Mouse (Mus musculus): Measurements from ENCODE around the gene Il17rd. TPM values are rescaled to one million over a fixed set of nuclear protein-coding genes. Genes with fewer than 3 reads are reported as not detected.
A peak's percentile ranks its signal among the peaks of the same experiment; 100 is the strongest.

The Il17rd gene
- polyA plus RNA-seq, 1 experiment from 2014 or later: 1.9 TPM

DNA sequence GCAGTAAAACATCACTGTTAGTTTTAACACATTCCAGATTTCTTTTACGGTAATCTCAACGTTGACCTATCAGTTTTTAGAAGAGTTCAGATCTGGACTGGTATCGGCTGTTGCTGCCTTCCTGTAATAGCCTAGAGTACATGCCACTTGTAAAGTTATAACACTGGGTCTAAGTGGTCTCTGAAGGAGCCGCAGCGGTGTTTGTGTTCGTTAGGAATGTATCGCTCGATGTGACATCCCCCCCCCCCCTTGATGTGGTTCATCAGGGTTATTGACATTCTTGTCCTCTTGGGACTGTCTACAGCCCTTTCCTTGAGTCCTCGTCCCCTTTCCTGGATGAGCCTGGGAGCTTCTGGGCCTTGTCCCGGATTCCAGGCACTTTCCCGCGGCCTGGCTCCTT is 1.7 kb downstream of the Il17rd start:
- H3K9me3 ChIP-seq (replicated peaks; ENCODE audit: control insufficient read depth, low read length, poor library complexity, severe bottlenecking): no peaks in the 10 kb centered on the region
- peaks cover 9% of the 10 kb centered on the region; the same call in 1 of the 2 replicates for H3K4me1 ChIP-seq (ENCODE audit: control insufficient read depth, insufficient read depth, low read length)
- H3K9ac ChIP-seq (ENCODE audit: low read depth, low read length): no peak overlapping the region
- peak overlapping the region; percentile 67 for H3K4me3 ChIP-seq (ENCODE audit: low read depth, low read length)
- ATAC-seq: no peak
- H3K36me3 ChIP-seq (ENCODE audit: control insufficient read depth, insufficient read depth, low read length): no peaks in the 10 kb centered on the region
- 11% methylated on average over 12 of the region's 12 CpGs for WGBS
- H3K27me3 ChIP-seq (ENCODE audit: control insufficient read depth, insufficient read depth, low read depth, low read length): peaks cover 12% of the 10 kb centered on the region
- H3K27ac ChIP-seq (ENCODE audit: low read length): no peak overlapping the region
- H3K4me2 ChIP-seq (ENCODE audit: low read length): peak overlapping the region; percentile 94; the same call in 1 of the 2 replicates

- Histone ChIP-seq H3K27ac (ENCODE audit: low read length) (no peak overlapping the region), H3K9ac (ENCODE audit: low read depth, low read length) (no peak overlapping the region), H3K4me2 (ENCODE audit: low read length) (no peak overlapping the region), H3K9me3 (replicated peaks; ENCODE audit: control insufficient read depth, low read length, poor library complexity, severe bottlenecking) (no peaks in the 10 kb centered on the region), H3K4me1 (ENCODE audit: control insufficient read depth, insufficient read depth, low read length) (peaks cover 9% of the 10 kb centered on the region; the same call in 1 of the 2 replicates), H3K27me3 (ENCODE audit: control insufficient read depth, insufficient read depth, low read depth, low read length) (peaks cover 12% of the 10 kb centered on the region), H3K4me3 (ENCODE audit: low read depth, low read length) (no peak overlapping the region), H3K36me3 (ENCODE audit: control insufficient read depth, insufficient read depth, low read length) (no peaks in the 10 kb centered on the region)
- WGBS: 54% methylated on average over 8 of the region's 8 CpGs
- no peak for ATAC-seq
Measured at GRCm38 (mm10) chr14:27042280-27042983, 3.7 kb downstream of the Il17rd start.

DNA sequence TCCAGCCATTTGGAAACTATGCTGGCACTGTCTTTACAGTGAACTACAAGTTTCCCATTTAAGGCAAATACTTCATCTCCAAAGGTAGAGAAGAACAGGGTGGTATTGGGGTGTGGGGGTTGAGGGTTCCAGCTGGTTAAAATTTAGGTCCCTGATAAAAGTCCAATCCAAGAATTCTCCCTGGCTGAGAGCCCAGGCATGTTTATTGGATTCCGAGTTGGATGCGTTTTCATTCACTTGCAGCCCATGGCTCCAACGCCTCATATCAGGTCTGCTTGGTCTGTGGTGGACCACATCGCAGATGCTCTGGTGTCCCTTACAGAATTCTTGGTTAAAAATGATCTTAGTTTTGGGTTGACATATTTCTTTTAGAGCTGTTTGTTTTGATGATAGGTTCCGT is 4.7 kb downstream of the Il17rd start:
- no peak for ATAC-seq
- no peak overlapping the region for H3K9ac ChIP-seq (ENCODE audit: low read depth, low read length)
- no peak overlapping the region for H3K27ac ChIP-seq (ENCODE audit: low read length)
- WGBS: 63% methylated on average over 5 of the region's 5 CpGs
- H3K4me2 ChIP-seq (ENCODE audit: low read length): no peak overlapping the region
- peaks cover 12% of the 10 kb centered on the region for H3K27me3 ChIP-seq (ENCODE audit: control insufficient read depth, insufficient read depth, low read depth, low read length)
- H3K9me3 ChIP-seq (replicated peaks; ENCODE audit: control insufficient read depth, low read length, poor library complexity, severe bottlenecking): no peaks in the 10 kb centered on the region
- peaks cover 12% of the 10 kb centered on the region; the same call in 1 of the 2 replicates for H3K4me1 ChIP-seq (ENCODE audit: control insufficient read depth, insufficient read depth, low read length)
- no peak overlapping the region for H3K4me3 ChIP-seq (ENCODE audit: low read depth, low read length)
- H3K36me3 ChIP-seq (ENCODE audit: control insufficient read depth, insufficient read depth, low read length): no peaks in the 10 kb centered on the region

DNA sequence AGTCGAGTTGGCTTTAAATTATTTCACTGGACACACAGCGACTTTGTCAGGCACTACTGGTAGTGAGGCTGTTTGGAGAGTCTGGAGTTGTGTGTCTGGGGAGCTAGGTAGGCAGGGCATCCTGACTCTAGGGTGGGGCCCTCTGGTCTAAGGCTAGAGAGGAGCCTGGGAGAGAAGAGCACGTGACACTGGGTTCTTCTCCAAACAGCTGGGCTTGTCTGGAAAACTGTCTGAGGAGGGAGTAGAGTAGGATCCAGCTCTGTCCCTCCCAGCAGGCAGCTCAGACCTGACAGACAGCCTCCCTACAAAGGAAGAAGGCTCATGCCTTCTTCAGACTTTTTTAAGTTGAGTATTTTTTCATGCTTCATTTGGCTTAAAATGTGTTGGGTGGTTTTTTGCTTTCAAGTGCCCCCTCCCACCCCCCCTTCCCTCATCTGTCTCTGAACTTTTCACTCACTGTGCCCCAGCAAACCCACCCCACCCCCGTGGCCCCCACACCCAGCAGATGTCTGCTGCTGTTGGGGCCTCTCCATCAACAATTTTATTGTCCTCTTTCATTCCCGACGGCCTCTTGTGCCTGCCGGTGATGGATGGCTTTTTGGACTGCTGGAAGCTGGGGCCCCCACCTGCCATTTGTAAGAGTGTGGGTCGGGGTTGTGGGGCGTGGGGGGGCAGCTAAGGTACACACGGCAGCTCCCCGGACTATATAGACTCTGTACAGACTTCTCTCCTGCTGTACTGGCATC is 5.7 kb downstream of the Il17rd start:
- Histone ChIP-seq H3K9ac (ENCODE audit: low read depth, low read length) (no peak overlapping the region), H3K9me3 (replicated peaks; ENCODE audit: control insufficient read depth, low read length, poor library complexity, severe bottlenecking) (no peaks in the 10 kb centered on the region), H3K4me1 (ENCODE audit: control insufficient read depth, insufficient read depth, low read length) (peaks cover 12% of the 10 kb centered on the region; the same call in 1 of the 2 replicates), H3K27me3 (ENCODE audit: control insufficient read depth, insufficient read depth, low read depth, low read length) (peaks cover 11% of the 10 kb centered on the region), H3K36me3 (ENCODE audit: control insufficient read depth, insufficient read depth, low read length) (no peaks in the 10 kb centered on the region), H3K4me3 (ENCODE audit: low read depth, low read length) (no peak overlapping the region), H3K4me2 (ENCODE audit: low read length) (no peak overlapping the region), H3K27ac (ENCODE audit: low read length) (no peak overlapping the region)
- no peak for ATAC-seq
- WGBS: 8% methylated on average over 11 of the region's 11 CpGs

GRCm38 (mm10) chr14:27044967-27045361 is 6.2 kb downstream of the Il17rd start:
- Histone ChIP-seq H3K27ac (ENCODE audit: low read length) (no peak overlapping the region), H3K4me3 (ENCODE audit: low read depth, low read length) (no peak overlapping the region), H3K9ac (ENCODE audit: low read depth, low read length) (no peak overlapping the region), H3K9me3 (replicated peaks; ENCODE audit: control insufficient read depth, low read length, poor library complexity, severe bottlenecking) (no peaks in the 10 kb centered on the region), H3K4me2 (ENCODE audit: low read length) (no peak overlapping the region), H3K4me1 (ENCODE audit: control insufficient read depth, insufficient read depth, low read length) (peaks cover 8% of the 10 kb centered on the region; the same call in 1 of the 2 replicates), H3K36me3 (ENCODE audit: control insufficient read depth, insufficient read depth, low read length) (no peaks in the 10 kb centered on the region), H3K27me3 (ENCODE audit: control insufficient read depth, insufficient read depth, low read depth, low read length) (peaks cover 7% of the 10 kb centered on the region)
- WGBS: 10% methylated on average over 2 of the region's 2 CpGs
- no peak for ATAC-seq

GRCm38 (mm10) chr14:27048231-27048956 is 9.7 kb downstream of the Il17rd start:
- no peak for ATAC-seq
- no peaks in the 10 kb centered on the region for H3K27me3 ChIP-seq (ENCODE audit: control insufficient read depth, insufficient read depth, low read depth, low read length)
- H3K4me3 ChIP-seq (ENCODE audit: low read depth, low read length): no peak overlapping the region
- H3K9me3 ChIP-seq (replicated peaks; ENCODE audit: control insufficient read depth, low read length, poor library complexity, severe bottlenecking): no peaks in the 10 kb centered on the region
- H3K4me1 ChIP-seq (ENCODE audit: control insufficient read depth, insufficient read depth, low read length): peaks cover 22% of the 10 kb centered on the region
- no peaks in the 10 kb centered on the region for H3K36me3 ChIP-seq (ENCODE audit: control insufficient read depth, insufficient read depth, low read length)
- no peak overlapping the region for H3K4me2 ChIP-seq (ENCODE audit: low read length)
- no peak overlapping the region for H3K27ac ChIP-seq (ENCODE audit: low read length)
- 17% methylated on average over 8 of the region's 8 CpGs for WGBS
- H3K9ac ChIP-seq (ENCODE audit: low read depth, low read length): no peak overlapping the region

DNA sequence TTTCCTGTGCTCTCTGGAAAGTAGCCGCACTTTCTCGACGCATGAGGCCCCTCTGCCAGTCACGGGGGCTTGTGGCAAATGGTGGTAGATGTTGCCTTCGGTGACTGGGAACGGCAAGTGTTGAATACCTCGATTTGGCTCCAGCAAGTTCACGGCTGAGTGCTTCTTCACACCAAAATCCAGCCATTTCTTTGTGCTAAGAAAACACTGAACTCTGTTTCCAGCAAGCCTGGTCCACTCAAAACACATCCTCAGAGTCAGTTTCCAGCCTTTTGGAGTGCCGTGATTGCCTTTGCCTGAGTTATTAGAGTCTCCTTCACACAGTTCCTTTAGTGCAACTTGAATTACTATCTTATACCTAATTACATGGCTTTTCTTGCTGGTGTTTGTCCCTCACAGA is 11.3 kb downstream of the Il17rd start:
- WGBS: 15% methylated on average over 9 of the region's 9 CpGs
- H3K27me3 ChIP-seq (ENCODE audit: control insufficient read depth, insufficient read depth, low read depth, low read length): no peaks in the 10 kb centered on the region
- H3K4me1 ChIP-seq (ENCODE audit: control insufficient read depth, insufficient read depth, low read length): peaks cover 22% of the 10 kb centered on the region
- no peak overlapping the region for H3K27ac ChIP-seq (ENCODE audit: low read length)
- H3K9me3 ChIP-seq (replicated peaks; ENCODE audit: control insufficient read depth, low read length, poor library complexity, severe bottlenecking): no peaks in the 10 kb centered on the region
- no peaks in the 10 kb centered on the region for H3K36me3 ChIP-seq (ENCODE audit: control insufficient read depth, insufficient read depth, low read length)
- ATAC-seq: no peak
- no peak overlapping the region for H3K4me3 ChIP-seq (ENCODE audit: low read depth, low read length)
- H3K4me2 ChIP-seq (ENCODE audit: low read length): no peak overlapping the region
- H3K9ac ChIP-seq (ENCODE audit: low read depth, low read length): no peak overlapping the region

GRCm38 (mm10) chr14:27050560-27051510 is 12.1 kb downstream of the Il17rd start:
- peak; percentile 85 for ATAC-seq
- H3K4me2 ChIP-seq (ENCODE audit: low read length): peak overlapping the region; percentile 30
- no peaks in the 10 kb centered on the region for H3K9me3 ChIP-seq (replicated peaks; ENCODE audit: control insufficient read depth, low read length, poor library complexity, severe bottlenecking)
- H3K4me1 ChIP-seq (ENCODE audit: control insufficient read depth, insufficient read depth, low read length): peaks cover 22% of the 10 kb centered on the region
- H3K27me3 ChIP-seq (ENCODE audit: control insufficient read depth, insufficient read depth, low read depth, low read length): no peaks in the 10 kb centered on the region
- peak overlapping the region; percentile 22; the same call in 1 of the 2 replicates for H3K9ac ChIP-seq (ENCODE audit: low read depth, low read length)
- peak overlapping the region; percentile 59; the same call in 1 of the 2 replicates for H3K27ac ChIP-seq (ENCODE audit: low read length)
- no peak overlapping the region for H3K4me3 ChIP-seq (ENCODE audit: low read depth, low read length)
- no peaks in the 10 kb centered on the region for H3K36me3 ChIP-seq (ENCODE audit: control insufficient read depth, insufficient read depth, low read length)
- 8% methylated on average over 18 of the region's 18 CpGs for WGBS

Data from midbrain, embryonic 16.5 days (tissue).